Mouse (Mus musculus) heart, adult 2 months (tissue): ENCODE data around the gene Car10. TPM values are rescaled to one million over a fixed set of nuclear protein-coding genes. Genes with fewer than 3 reads are reported as not detected.

Source experiments
- DNase-seq, 2 experiments: peaks; one replicate each; pipeline ENCODE4 v3.0.0; 2021
- H3K27ac ChIP-seq: fragments of 200-600 bp; 2 replicates; pipeline ENCODE4 v1.8.1; 2022
- H3K27me3 ChIP-seq: fragments of 200-500 bp; 2 replicates; pipeline ENCODE4 v1.6.1; 2012; ENCODE audit warnings: mild to moderate bottlenecking, low read length, inconsistent platforms, mixed read lengths; ENCODE audit not compliant: control insufficient read depth, insufficient read depth
- H3K36me3 ChIP-seq: fragments of 200-500 bp; 2 replicates; pipeline ENCODE4 v1.6.1; 2012; ENCODE audit warnings: low read length, inconsistent platforms; ENCODE audit not compliant: control insufficient read depth, insufficient read depth
- H3K4me1 ChIP-seq: fragments of 200-500 bp; 2 replicates; pipeline ENCODE4 v1.6.1; 2011; ENCODE audit warnings: low read length; ENCODE audit not compliant: control insufficient read depth, insufficient read depth
- H3K4me3 ChIP-seq: fragments of 200-600 bp; 2 replicates; pipeline ENCODE4 v1.8.1; 2022
- H3K79me2 ChIP-seq: fragments of 200-500 bp; replicated peaks from 2 replicates; pipeline ENCODE4 v1.6.1; 2012; ENCODE audit warnings: mild to moderate bottlenecking, inconsistent platforms, low read length, moderate library complexity, mixed read lengths; ENCODE audit not compliant: control insufficient read depth, insufficient read depth
- H3K9ac ChIP-seq: fragments of 200-500 bp; 2 replicates; pipeline ENCODE4 v1.6.1; 2012; ENCODE audit warnings: low read depth, mild to moderate bottlenecking, control low read depth, inconsistent platforms, low read length, mixed read lengths
- CTCF ChIP-seq: fragments of 200-600 bp; IDR thresholded peaks from 2 replicates; pipeline ENCODE4 v1.8.1; 2022; ENCODE audit warnings: antibody characterized with exemption, mild to moderate bottlenecking, moderate library complexity
- EP300 ChIP-seq: fragments of 200-500 bp; IDR thresholded peaks from 2 replicates; pipeline ENCODE4 v1.6.1; 2011; ENCODE audit warnings: low read depth, low read length, control low read depth; ENCODE audit not compliant: insufficient read depth
- POLR2A ChIP-seq: fragments of 200-500 bp; IDR thresholded peaks from 2 replicates; pipeline ENCODE4 v1.6.1; 2011; ENCODE audit warnings: mild to moderate bottlenecking, low read depth, low read length, control low read depth; ENCODE audit not compliant: insufficient read depth
- WGBS: fragments of 180-500 bp; shearing (Covaris S2); methylation state at CpG from one replicate; pipeline ENCODE4 v1.1.7; 2018; 5-methylcytosine and 5-hydroxymethylcytosine counted together
- intact Hi-C: fragments of 180-260 bp; cut with DNase I; formaldehyde crosslinking; loops from one replicate; pipeline ENCODE4 v1.15.1; 2025
- polyA plus RNA-seq: library from polyadenylated mRNA; depleted of rRNA; stranded (reverse); fragments of >200 nt; gene quantifications from 2 replicates; pipeline ENCODE4 v1.2.3, GENCODE M21; 2012
- total RNA-seq, 2 experiments: library from RNA; stranded (reverse); gene quantifications; 2 replicates each; pipeline ENCODE4 v1.2.3; 2021

Car10 gene
- total and polyA plus RNA-seq, 3 experiments, result not detected

DNA sequence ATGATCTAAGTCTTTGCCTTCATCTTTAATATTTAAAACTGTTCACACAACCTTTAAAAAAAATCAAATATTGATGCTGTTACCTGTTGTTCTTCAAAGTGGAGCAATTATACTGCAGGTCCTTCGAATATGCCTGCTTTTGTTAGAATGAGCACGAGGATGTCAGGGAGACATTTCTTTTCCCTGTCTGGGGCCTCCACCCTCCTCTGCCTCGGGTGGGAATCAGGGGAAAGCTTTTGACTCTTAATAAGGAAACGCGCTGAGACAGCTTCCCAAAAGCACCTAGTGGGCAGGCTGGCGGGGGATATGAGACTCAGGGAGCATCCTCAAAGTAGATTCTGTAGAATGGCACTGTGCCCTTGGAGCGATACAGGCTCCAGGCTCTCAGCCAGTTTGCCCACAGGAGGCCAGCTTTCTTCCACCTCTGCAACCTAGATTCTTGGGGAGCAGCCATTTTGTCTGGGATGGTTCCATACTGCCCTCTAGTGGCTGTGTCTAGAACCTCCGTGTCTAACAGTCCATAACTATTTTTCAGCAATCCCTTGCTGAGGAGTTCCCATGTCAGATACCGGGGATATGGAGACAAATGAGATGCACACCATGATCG is 373.8 kb downstream of the Car10 start:
- Histone ChIP-seq H3K9ac (no peak overlapping the region), H3K4me1 (no peaks in the 10 kb centered on the region), H3K79me2 (no peaks in the 10 kb centered on the region), H3K4me3 (no peak overlapping the region), H3K36me3 (no peaks in the 10 kb centered on the region), H3K27ac (no peak overlapping the region), H3K27me3 (no peaks in the 10 kb centered on the region)
- peak; percentile 30 to 44 for DNase-seq
- 42% methylated on average over 10 of the region's 10 CpGs for WGBS
- TF ChIP-seq CTCF (peak; percentile 82), EP300 (no peak)
- intact Hi-C loops, result loop anchor here (1.0 kb wide), 1 partner anchor 327 kb away; no protein-coding TSS in a partner anchor

DNA sequence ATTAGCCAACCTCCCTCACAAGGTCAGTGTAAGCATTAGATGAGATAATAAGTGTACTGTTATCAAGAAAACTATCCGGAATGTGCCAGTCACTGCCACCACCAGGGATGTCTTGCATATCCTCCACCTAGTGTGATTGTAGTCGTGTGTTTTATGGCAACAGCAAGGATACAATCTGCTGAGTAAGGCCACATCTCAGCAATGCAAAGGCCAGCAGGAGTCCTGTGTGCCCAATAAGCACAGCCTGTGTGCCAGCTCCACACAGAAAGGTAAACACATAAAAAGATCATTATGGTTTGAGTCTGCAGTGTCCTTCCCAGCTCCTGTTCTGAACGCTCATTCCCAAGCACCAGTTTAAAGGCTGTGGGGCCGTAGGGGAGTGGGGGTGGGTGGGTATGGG is 386.8 kb downstream of the Car10 start:
- Histone ChIP-seq H3K27ac (no peak overlapping the region), H3K4me1 (no peaks in the 10 kb centered on the region), H3K79me2 (no peaks in the 10 kb centered on the region), H3K36me3 (no peaks in the 10 kb centered on the region), H3K9ac (no peak overlapping the region), H3K4me3 (no peak overlapping the region), H3K27me3 (no peaks in the 10 kb centered on the region)
- 58% methylated on average over 4 of the region's 4 CpGs for WGBS
- intact Hi-C loops, result no loop called here
- TF ChIP-seq POLR2A, result no peak
- TF ChIP-seq CTCF, result no peak
- no peak for TF ChIP-seq EP300
- no peak for DNase-seq

DNA sequence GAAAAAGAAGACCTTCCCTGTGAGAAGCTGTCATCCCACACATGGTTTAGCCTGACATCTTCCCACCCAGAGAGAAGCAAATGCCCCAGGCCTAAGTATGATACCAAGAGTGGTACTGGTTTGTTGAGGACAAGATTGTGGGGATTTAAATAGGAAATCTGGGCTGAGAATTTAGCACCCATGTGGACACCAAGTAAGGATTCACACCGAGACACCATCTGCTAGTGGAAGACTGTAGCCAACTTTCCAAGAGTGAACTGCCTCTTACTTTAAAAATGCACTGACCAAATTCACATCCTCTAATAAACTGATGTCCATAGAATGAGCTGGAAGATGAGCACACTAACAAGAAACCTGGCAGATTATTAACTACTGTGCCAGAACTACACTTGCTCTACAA is 389.2 kb downstream of the Car10 start:
- Histone ChIP-seq H3K4me3 (no peak overlapping the region), H3K9ac (no peak overlapping the region), H3K27ac (no peak overlapping the region), H3K36me3 (no peaks in the 10 kb centered on the region), H3K79me2 (no peaks in the 10 kb centered on the region), H3K27me3 (no peaks in the 10 kb centered on the region), H3K4me1 (no peaks in the 10 kb centered on the region)
- intact Hi-C loops, result no loop called here
- WGBS, result 64% methylated on average over 1 of the region's 1 CpGs
- no peak for TF ChIP-seq EP300
- no peak for TF ChIP-seq POLR2A
- no peak for TF ChIP-seq CTCF
- DNase-seq, result no peak

DNA sequence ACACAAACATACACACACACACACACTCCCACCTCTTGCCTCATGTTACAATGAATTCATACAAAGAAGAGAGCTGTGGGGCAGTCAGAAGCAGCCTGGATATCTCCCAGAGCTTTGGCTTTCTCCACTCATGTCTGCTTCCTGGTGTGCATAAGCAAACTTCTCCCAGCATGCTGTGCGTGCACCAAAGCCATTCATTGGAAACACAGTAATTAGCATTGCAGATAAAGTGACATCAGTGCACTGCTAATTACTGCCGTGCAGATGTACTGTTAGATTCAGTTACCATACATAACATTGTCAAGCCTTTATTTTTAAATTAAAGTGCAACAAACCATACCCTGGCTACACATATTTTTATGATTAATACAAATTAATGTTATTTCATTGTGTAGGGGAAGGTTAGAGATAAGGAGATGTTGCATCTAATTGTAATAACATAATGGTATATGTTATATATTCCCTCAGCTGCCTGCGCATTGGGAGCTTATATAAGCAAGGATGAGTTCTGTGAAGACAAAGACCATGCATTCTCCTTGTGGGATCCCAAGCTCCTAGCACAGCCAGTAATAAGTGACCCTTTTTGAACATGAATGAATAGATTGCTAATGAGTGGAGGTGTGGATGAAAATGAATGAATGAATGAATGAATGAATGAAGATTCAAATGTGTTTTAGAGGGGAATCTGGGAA is 390.2 kb downstream of the Car10 start:
- H3K4me3 ChIP-seq, result no peak overlapping the region
- no peak overlapping the region for H3K27ac ChIP-seq
- no peaks in the 10 kb centered on the region for H3K79me2 ChIP-seq
- H3K4me1 ChIP-seq, result no peaks in the 10 kb centered on the region
- H3K27me3 ChIP-seq, result no peaks in the 10 kb centered on the region
- 78% methylated on average over 3 of the region's 3 CpGs for WGBS
- intact Hi-C loops, result no loop called here
- no peaks in the 10 kb centered on the region for H3K36me3 ChIP-seq
- DNase-seq, result no peak
- TF ChIP-seq CTCF, result no peak
- TF ChIP-seq POLR2A, result no peak
- TF ChIP-seq EP300, result no peak
- no peak overlapping the region for H3K9ac ChIP-seq

DNA sequence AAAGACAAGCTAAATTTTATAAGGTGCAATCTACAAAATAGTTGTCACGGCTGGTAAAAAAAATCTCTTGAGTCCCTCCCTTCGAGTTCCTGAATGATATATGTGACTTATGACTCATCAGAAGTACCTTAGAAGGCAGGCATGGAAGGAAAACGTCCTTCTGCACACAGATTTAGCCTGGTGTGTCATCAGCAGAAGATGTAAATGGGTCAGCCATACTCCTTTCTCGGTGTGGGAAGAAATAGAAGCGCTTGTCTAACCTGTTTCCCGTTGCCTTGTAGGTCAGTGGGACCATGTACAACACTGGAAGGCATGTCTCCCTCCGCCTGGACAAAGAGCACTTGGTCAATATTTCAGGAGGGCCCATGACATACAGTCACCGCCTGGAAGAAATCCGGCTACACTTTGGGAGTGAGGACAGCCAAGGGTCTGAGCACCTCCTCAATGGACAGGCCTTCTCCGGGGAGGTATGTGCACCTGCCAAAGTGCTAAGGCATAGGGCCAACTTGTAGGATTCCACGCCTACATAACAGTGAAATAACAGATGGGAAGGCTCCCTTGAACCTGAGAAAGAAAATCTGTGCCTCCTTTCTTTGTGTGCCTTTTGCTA is 392.5 kb downstream of the Car10 start:
- no peak for TF ChIP-seq EP300
- no peak for TF ChIP-seq CTCF
- no peak for TF ChIP-seq POLR2A
- H3K79me2 ChIP-seq, result no peaks in the 10 kb centered on the region
- H3K36me3 ChIP-seq, result no peaks in the 10 kb centered on the region
- H3K27ac ChIP-seq, result no peak overlapping the region
- DNase-seq, result no peak
- no peak overlapping the region for H3K4me3 ChIP-seq
- H3K4me1 ChIP-seq, result no peaks in the 10 kb centered on the region
- intact Hi-C loops, result no loop called here
- WGBS, result 73% methylated on average over 11 of the region's 11 CpGs
- no peaks in the 10 kb centered on the region for H3K27me3 ChIP-seq
- no peak overlapping the region for H3K9ac ChIP-seq

DNA sequence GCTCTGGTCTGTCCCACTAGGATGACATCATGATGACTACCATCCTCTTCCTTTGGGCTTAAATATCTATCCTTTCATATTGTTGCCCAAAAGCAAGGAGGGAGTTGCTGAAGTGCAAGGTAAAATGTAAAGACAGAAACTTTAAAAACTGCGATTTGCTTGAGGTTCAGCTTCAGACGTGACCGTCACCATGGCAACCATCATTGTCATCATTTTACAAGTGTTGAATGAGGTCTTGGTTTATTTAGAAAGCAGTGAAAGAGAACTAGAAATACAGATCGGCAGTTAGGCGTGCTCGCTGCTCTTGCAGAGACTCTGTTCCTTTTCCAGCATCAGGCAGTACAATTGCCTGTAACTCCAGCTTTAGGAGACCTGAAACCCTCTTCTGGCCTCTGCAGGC is 400.1 kb downstream of the Car10 start:
- intact Hi-C loops, result no loop called here
- H3K36me3 ChIP-seq, result no peaks in the 10 kb centered on the region
- H3K9ac ChIP-seq, result no peak overlapping the region
- no peak overlapping the region for H3K27ac ChIP-seq
- H3K4me3 ChIP-seq, result no peak overlapping the region
- TF ChIP-seq EP300, result no peak
- no peak for TF ChIP-seq POLR2A
- TF ChIP-seq CTCF, result no peak
- H3K4me1 ChIP-seq, result no peaks in the 10 kb centered on the region
- H3K27me3 ChIP-seq, result no peaks in the 10 kb centered on the region
- WGBS, result 90% methylated on average over 6 of the region's 6 CpGs
- no peaks in the 10 kb centered on the region for H3K79me2 ChIP-seq
- DNase-seq, result no peak
